Mouse (Mus musculus): ENCODE results near the gene Ube2o. TPM values are rescaled to one million over a fixed set of nuclear protein-coding genes. Genes with fewer than 3 reads are reported as not detected.

Gene Ube2o
- polyA plus RNA-seq, 1 experiment from 2014 or later = 15.2 TPM

DNA sequence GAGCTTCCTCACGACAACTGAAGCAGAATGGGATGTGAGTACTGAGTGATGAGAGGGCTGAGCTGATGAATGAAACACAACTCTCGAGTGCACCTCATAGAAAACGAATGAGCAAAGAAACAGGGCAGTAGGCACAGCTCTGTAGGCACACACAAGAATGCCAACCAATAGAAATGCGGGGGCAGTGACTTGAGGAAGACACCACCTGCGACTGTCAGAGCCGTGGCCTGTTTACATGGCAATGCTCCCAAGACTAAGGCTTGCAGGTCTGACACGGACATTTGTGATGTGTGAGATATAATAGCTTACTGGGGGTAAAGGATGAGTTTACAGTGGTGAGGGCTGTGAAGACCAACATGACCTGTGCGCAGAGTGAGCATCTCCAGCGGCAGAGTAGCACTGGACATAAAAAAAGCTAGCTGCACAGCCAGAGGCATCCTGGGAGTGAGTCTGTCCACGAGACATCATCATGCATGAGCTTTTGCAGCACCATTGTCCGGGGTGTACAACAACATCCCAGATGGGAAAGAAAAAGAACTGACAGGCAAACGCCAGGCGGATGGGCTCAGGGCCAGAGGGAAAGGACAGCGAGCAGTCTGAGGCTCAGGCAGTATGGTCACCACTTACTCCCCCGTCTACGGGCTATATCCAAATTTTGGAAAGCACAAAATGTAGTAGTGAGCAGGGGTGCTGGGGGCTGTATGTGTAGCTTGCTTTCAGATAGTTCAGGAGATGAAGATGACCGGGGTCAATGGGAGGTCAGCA, 33.8 kb downstream of the Ube2o start:
- Histone ChIP-seq H3K4me3 (ENCODE audit: low read depth, low read length) (no peak overlapping the region), H3K4me1 (ENCODE audit: insufficient read depth) (peaks cover 35% of the 10 kb centered on the region), H3K27me3 (ENCODE audit: insufficient read depth, low read length) (no peaks in the 10 kb centered on the region), H3K9ac (replicated peaks) (no peak overlapping the region), H3K9me3 (ENCODE audit: low read length) (no peaks in the 10 kb centered on the region), H3K4me2 (ENCODE audit: low read depth, low read length) (no peak overlapping the region), H3K36me3 (replicated peaks; ENCODE audit: insufficient read depth, low read length) (peaks cover 65% of the 10 kb centered on the region), H3K27ac (ENCODE audit: low read depth) (no peak overlapping the region)
- WGBS (ENCODE audit: insufficient replicate concordance) = 91% methylated on average over 17 of the region's 17 CpGs
- ATAC-seq = no peak
- TF ChIP-seq EP300 (IDR thresholded peaks at IDR 0.05; ENCODE audit: low read depth) = no peak
- no peak for TF ChIP-seq CTCF (IDR thresholded peaks at IDR 0.05; ENCODE audit: low read depth)
- DNase-seq = no peak

DNA sequence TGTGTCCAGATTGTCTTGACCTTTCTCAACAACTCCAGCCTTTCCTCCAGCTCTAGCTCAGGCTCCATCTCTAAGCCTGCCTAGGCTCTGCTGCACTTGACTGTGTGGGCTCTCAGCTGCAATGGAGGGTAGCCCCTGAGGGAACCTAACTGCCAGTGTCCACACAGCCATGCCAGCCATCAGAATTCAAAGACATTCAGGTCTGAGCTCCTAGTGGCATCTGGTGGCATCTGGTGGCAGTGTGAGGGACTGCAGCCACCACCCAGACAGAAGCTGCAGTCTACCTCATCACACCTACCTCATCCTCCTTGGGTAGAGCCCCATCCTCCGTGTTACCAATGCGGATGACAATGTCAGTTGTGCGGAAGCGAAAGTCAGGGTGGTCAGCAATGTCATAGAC, 38.1 kb downstream of the Ube2o start:
- ATAC-seq = peak; percentile 43; the same call in 1 of the 2 replicates
- WGBS (ENCODE audit: insufficient replicate concordance) = 84% methylated on average over 4 of the region's 4 CpGs
- Histone ChIP-seq H3K9ac (replicated peaks) (no peak overlapping the region), H3K4me2 (ENCODE audit: low read depth, low read length) (no peak overlapping the region), H3K27me3 (ENCODE audit: insufficient read depth, low read length) (no peaks in the 10 kb centered on the region), H3K4me3 (ENCODE audit: low read depth, low read length) (no peak overlapping the region), H3K36me3 (replicated peaks; ENCODE audit: insufficient read depth, low read length) (peaks cover 99% of the 10 kb centered on the region), H3K9me3 (ENCODE audit: low read length) (no peaks in the 10 kb centered on the region), H3K27ac (ENCODE audit: low read depth) (no peak overlapping the region), H3K4me1 (ENCODE audit: insufficient read depth) (peaks cover 2% of the 10 kb centered on the region)
- TF ChIP-seq EP300 (IDR thresholded peaks at IDR 0.05; ENCODE audit: low read depth) = no peak
- TF ChIP-seq CTCF (IDR thresholded peaks at IDR 0.05; ENCODE audit: low read depth) = peak; percentile 92
- DNase-seq = peak; percentile 69

- H3K9me3 ChIP-seq (ENCODE audit: low read length) = no peaks in the 10 kb centered on the region
- DNase-seq = no peak
- H3K4me1 ChIP-seq (ENCODE audit: insufficient read depth) = peaks cover 11% of the 10 kb centered on the region
- no peak overlapping the region for H3K4me3 ChIP-seq (ENCODE audit: low read depth, low read length)
- no peak overlapping the region for H3K27ac ChIP-seq (ENCODE audit: low read depth)
- no peak overlapping the region for H3K4me2 ChIP-seq (ENCODE audit: low read depth, low read length)
- no peak overlapping the region for H3K9ac ChIP-seq (replicated peaks)
- H3K36me3 ChIP-seq (replicated peaks; ENCODE audit: insufficient read depth, low read length) = peaks cover 85% of the 10 kb centered on the region
- TF ChIP-seq EP300 (IDR thresholded peaks at IDR 0.05; ENCODE audit: low read depth) = no peak
- TF ChIP-seq CTCF (IDR thresholded peaks at IDR 0.05; ENCODE audit: low read depth) = no peak
- no peak for ATAC-seq
- 95% methylated on average over 11 of the region's 11 CpGs for WGBS (ENCODE audit: insufficient replicate concordance)
- H3K27me3 ChIP-seq (ENCODE audit: insufficient read depth, low read length) = no peaks in the 10 kb centered on the region
These were observed 40.1 kb downstream of the Ube2o start for GRCm38 (mm10) chr11:116541183-116541582.

GRCm38 (mm10) chr11:116538142-116538735, 43.0 kb downstream of the Ube2o start:
- DNase-seq (peak; percentile 41), ATAC-seq (no peak)
- Histone ChIP-seq H3K4me2 (ENCODE audit: low read depth, low read length) (peak overlapping the region; percentile 22; the same call in 1 of the 2 replicates), H3K36me3 (replicated peaks; ENCODE audit: insufficient read depth, low read length) (peaks cover 62% of the 10 kb centered on the region), H3K27me3 (ENCODE audit: insufficient read depth, low read length) (peaks cover 9% of the 10 kb centered on the region), H3K9me3 (ENCODE audit: low read length) (no peaks in the 10 kb centered on the region), H3K27ac (ENCODE audit: low read depth) (no peak overlapping the region; the same call in 1 of the 2 replicates), H3K4me3 (ENCODE audit: low read depth, low read length) (no peak overlapping the region), H3K4me1 (ENCODE audit: insufficient read depth) (peaks cover 16% of the 10 kb centered on the region), H3K9ac (replicated peaks) (no peak overlapping the region)
- TF ChIP-seq CTCF (IDR thresholded peaks at IDR 0.05; ENCODE audit: low read depth) (no peak), EP300 (IDR thresholded peaks at IDR 0.05; ENCODE audit: low read depth) (peak; percentile 69)
- WGBS (ENCODE audit: insufficient replicate concordance) = 72% methylated on average over 12 of the region's 12 CpGs

GRCm38 (mm10) chr11:116537388-116537787, 43.9 kb downstream of the Ube2o start:
- peak overlapping the region; percentile 90 for H3K4me2 ChIP-seq (ENCODE audit: low read depth, low read length)
- 79% methylated on average over 5 of the region's 5 CpGs for WGBS (ENCODE audit: insufficient replicate concordance)
- H3K36me3 ChIP-seq (replicated peaks; ENCODE audit: insufficient read depth, low read length) = peaks cover 54% of the 10 kb centered on the region

GRCm38 (mm10) chr11:116536685-116537084, 44.6 kb downstream of the Ube2o start:
- no peak overlapping the region for H3K4me3 ChIP-seq (ENCODE audit: low read depth, low read length)

More at GRCm38 (mm10) chr11:116537388-116537787, 43.9 kb downstream of the Ube2o start:
- H3K27ac ChIP-seq (ENCODE audit: low read depth) = 0 out of 2 replicates have a peak overlapping the region, but pooled peaks have one; percentile 69
- no peaks in the 10 kb centered on the region for H3K9me3 ChIP-seq (ENCODE audit: low read length)
- H3K4me1 ChIP-seq (ENCODE audit: insufficient read depth) = peaks cover 25% of the 10 kb centered on the region
- no peak for ATAC-seq
- no peak for TF ChIP-seq EP300 (IDR thresholded peaks at IDR 0.05; ENCODE audit: low read depth)
- TF ChIP-seq CTCF (IDR thresholded peaks at IDR 0.05; ENCODE audit: low read depth) = no peak
- H3K4me3 ChIP-seq (ENCODE audit: low read depth, low read length) = no peak overlapping the region
- no peak for DNase-seq
- H3K9ac ChIP-seq (replicated peaks) = no peak overlapping the region
- H3K27me3 ChIP-seq (ENCODE audit: insufficient read depth, low read length) = peaks cover 18% of the 10 kb centered on the region

More at GRCm38 (mm10) chr11:116536685-116537084, 44.6 kb downstream of the Ube2o start:
- ATAC-seq (no peak), DNase-seq (peak; percentile 40)
- no peak for TF ChIP-seq CTCF (IDR thresholded peaks at IDR 0.05; ENCODE audit: low read depth)
- peak; percentile 51; the same call in 1 of the 2 replicates for TF ChIP-seq EP300 (IDR thresholded peaks at IDR 0.05; ENCODE audit: low read depth)
- WGBS (ENCODE audit: insufficient replicate concordance) = 68% methylated on average over 7 of the region's 7 CpGs
- Histone ChIP-seq H3K36me3 (replicated peaks; ENCODE audit: insufficient read depth, low read length) (peaks cover 47% of the 10 kb centered on the region), H3K27ac (ENCODE audit: low read depth) (peak overlapping the region; percentile 69; the same call in 1 of the 2 replicates), H3K27me3 (ENCODE audit: insufficient read depth, low read length) (peaks cover 24% of the 10 kb centered on the region), H3K9ac (replicated peaks) (peak overlapping the region; percentile 42), H3K4me1 (ENCODE audit: insufficient read depth) (peaks cover 30% of the 10 kb centered on the region), H3K9me3 (ENCODE audit: low read length) (no peaks in the 10 kb centered on the region), H3K4me2 (ENCODE audit: low read depth, low read length) (peak overlapping the region; percentile 90)
